Mouse (Mus musculus): ENCODE results near the gene Ctnnbip1. TPM values are rescaled to one million over a fixed set of nuclear protein-coding genes. Genes with fewer than 3 reads are reported as not detected.
A peak's percentile ranks its signal among the peaks of the same experiment; 100 is the strongest.

Gene Ctnnbip1
- polyA plus RNA-seq, 1 experiment from 2014 or later: 80.3 TPM

- H3K9ac ChIP-seq: no peak overlapping the region
- WGBS: 28% methylated on average over 8 of the region's 8 CpGs
- ATAC-seq (ENCODE audit: low FRiP score, low read depth): no peak
- no peak overlapping the region for H3K4me2 ChIP-seq (replicated peaks)
- H3K27ac ChIP-seq: no peak overlapping the region
- peaks cover 46% of the 10 kb centered on the region for H3K4me1 ChIP-seq
- peaks cover 9% of the 10 kb centered on the region for H3K36me3 ChIP-seq
- no peaks in the 10 kb centered on the region for H3K9me3 ChIP-seq
- H3K4me3 ChIP-seq: no peak overlapping the region
- no peaks in the 10 kb centered on the region for H3K27me3 ChIP-seq
Measured at GRCm38 (mm10) chr4:149567432-149568026, 49.5 kb downstream of the Ctnnbip1 start.

GRCm38 (mm10) chr4:149568622-149569021 is 50.6 kb downstream of the Ctnnbip1 start:
- Histone ChIP-seq H3K4me2 (replicated peaks) (no peak overlapping the region), H3K9ac (no peak overlapping the region), H3K27ac (no peak overlapping the region), H3K27me3 (no peaks in the 10 kb centered on the region), H3K4me3 (no peak overlapping the region), H3K36me3 (peaks cover 9% of the 10 kb centered on the region), H3K4me1 (peaks cover 44% of the 10 kb centered on the region), H3K9me3 (no peaks in the 10 kb centered on the region)
- no peak for ATAC-seq (ENCODE audit: low FRiP score, low read depth)
- WGBS: 43% methylated on average over 6 of the region's 6 CpGs

- Histone ChIP-seq H3K27me3 (no peaks in the 10 kb centered on the region), H3K9ac (no peak overlapping the region), H3K4me2 (replicated peaks) (no peak overlapping the region), H3K9me3 (no peaks in the 10 kb centered on the region), H3K4me3 (no peak overlapping the region), H3K4me1 (peaks cover 33% of the 10 kb centered on the region), H3K27ac (no peak overlapping the region), H3K36me3 (peaks cover 9% of the 10 kb centered on the region)
- WGBS: 76% methylated on average over 6 of the region's 6 CpGs
- no peak for ATAC-seq (ENCODE audit: low FRiP score, low read depth)
Measured at GRCm38 (mm10) chr4:149569781-149570497, 51.9 kb downstream of the Ctnnbip1 start.

DNA sequence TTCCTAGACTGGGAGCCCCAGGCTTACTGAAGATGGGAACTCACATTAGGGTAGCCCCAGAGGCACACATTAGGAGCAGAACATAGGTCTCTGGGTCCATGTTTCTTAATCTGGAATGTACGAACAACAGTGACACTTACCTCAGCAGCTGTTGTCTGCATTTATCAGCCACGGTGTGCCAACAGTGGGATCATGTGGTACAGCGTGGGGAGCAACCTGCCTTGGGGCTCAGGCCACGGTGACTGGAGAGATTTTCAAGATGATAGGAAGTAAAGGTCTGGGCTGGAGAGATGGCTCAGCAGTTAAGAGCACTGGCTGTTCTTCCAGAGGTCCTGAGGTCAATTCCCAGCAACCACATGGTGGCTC is 52.4 kb downstream of the Ctnnbip1 start:
- Histone ChIP-seq H3K4me2 (replicated peaks) (no peak overlapping the region), H3K27ac (no peak overlapping the region), H3K9me3 (no peaks in the 10 kb centered on the region), H3K36me3 (peaks cover 6% of the 10 kb centered on the region), H3K4me3 (no peak overlapping the region), H3K9ac (no peak overlapping the region), H3K4me1 (peaks cover 29% of the 10 kb centered on the region), H3K27me3 (no peaks in the 10 kb centered on the region)
- no peak for ATAC-seq (ENCODE audit: low FRiP score, low read depth)
- WGBS: 78% methylated on average over 4 of the region's 4 CpGs

DNA sequence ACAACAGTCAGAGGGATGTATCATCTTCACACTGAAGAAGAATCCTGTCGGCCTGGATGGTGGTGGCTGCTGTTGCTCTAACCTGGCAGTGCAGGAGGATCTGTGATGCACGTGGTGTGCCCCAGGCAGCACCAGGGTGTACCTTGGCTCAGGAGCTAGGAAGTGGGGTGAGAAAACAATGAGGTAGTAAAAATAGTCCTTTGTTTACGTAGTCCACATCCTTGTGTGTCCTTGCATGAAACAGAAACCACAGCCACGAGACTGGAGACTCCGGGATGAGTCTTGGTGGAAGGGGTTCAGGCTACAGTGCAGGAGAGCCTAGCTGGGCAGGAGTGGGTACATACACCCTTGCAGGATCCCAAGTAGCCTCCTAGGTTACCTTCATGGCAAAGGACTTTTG is 53.2 kb downstream of the Ctnnbip1 start:
- no peaks in the 10 kb centered on the region for H3K36me3 ChIP-seq
- no peak overlapping the region for H3K4me2 ChIP-seq (replicated peaks)
- H3K4me3 ChIP-seq: no peak overlapping the region
- no peaks in the 10 kb centered on the region for H3K9me3 ChIP-seq
- no peak for ATAC-seq (ENCODE audit: low FRiP score, low read depth)
- 80% methylated on average over 5 of the region's 5 CpGs for WGBS
- H3K9ac ChIP-seq: peak overlapping the region; percentile 39
- H3K4me1 ChIP-seq: peaks cover 33% of the 10 kb centered on the region
- H3K27me3 ChIP-seq: no peaks in the 10 kb centered on the region
- 0 out of 2 replicates have a peak overlapping the region, but pooled peaks have one; percentile 15 for H3K27ac ChIP-seq

- ATAC-seq (ENCODE audit: low FRiP score, low read depth): no peak
- H3K36me3 ChIP-seq: no peaks in the 10 kb centered on the region
- no peaks in the 10 kb centered on the region for H3K9me3 ChIP-seq
- 0 out of 2 replicates have a peak overlapping the region, but pooled peaks have one; percentile 15 for H3K27ac ChIP-seq
- no peaks in the 10 kb centered on the region for H3K27me3 ChIP-seq
- peak overlapping the region; percentile 16; the same call in 1 of the 2 replicates for H3K4me2 ChIP-seq (replicated peaks)
- H3K4me1 ChIP-seq: peaks cover 35% of the 10 kb centered on the region
- H3K4me3 ChIP-seq: no peak overlapping the region
- H3K9ac ChIP-seq: peak overlapping the region; percentile 39
- WGBS: 47% methylated on average over 8 of the region's 8 CpGs
Measured at GRCm38 (mm10) chr4:149571651-149572149, 53.7 kb downstream of the Ctnnbip1 start.

- 23% methylated on average over 5 of the region's 9 CpGs for WGBS
- H3K4me2 ChIP-seq (replicated peaks): no peak overlapping the region
- peaks cover 41% of the 10 kb centered on the region for H3K4me1 ChIP-seq
- H3K27ac ChIP-seq: peak overlapping the region; percentile 45; the same call in 1 of the 2 replicates
- no peak overlapping the region for H3K4me3 ChIP-seq
- no peak overlapping the region for H3K9ac ChIP-seq
- H3K36me3 ChIP-seq: no peaks in the 10 kb centered on the region
- ATAC-seq (ENCODE audit: low FRiP score, low read depth): no peak
- H3K27me3 ChIP-seq: 0 out of 2 replicates have a peak, but pooled peaks cover 2% of the 10 kb centered on the region
- H3K9me3 ChIP-seq: no peaks in the 10 kb centered on the region
Measured at GRCm38 (mm10) chr4:149572446-149572845, 54.4 kb downstream of the Ctnnbip1 start.

- Histone ChIP-seq H3K27me3 (0 out of 2 replicates have a peak, but pooled peaks cover 2% of the 10 kb centered on the region), H3K4me2 (replicated peaks) (no peak overlapping the region), H3K4me3 (no peak overlapping the region), H3K9ac (no peak overlapping the region), H3K9me3 (no peaks in the 10 kb centered on the region), H3K36me3 (no peaks in the 10 kb centered on the region), H3K4me1 (peaks cover 37% of the 10 kb centered on the region), H3K27ac (peak overlapping the region; percentile 17; the same call in 1 of the 2 replicates)
- 55% methylated on average over 8 of the region's 8 CpGs for WGBS
- ATAC-seq (ENCODE audit: low FRiP score, low read depth): no peak
Measured at GRCm38 (mm10) chr4:149572851-149573250, 54.8 kb downstream of the Ctnnbip1 start.

DNA sequence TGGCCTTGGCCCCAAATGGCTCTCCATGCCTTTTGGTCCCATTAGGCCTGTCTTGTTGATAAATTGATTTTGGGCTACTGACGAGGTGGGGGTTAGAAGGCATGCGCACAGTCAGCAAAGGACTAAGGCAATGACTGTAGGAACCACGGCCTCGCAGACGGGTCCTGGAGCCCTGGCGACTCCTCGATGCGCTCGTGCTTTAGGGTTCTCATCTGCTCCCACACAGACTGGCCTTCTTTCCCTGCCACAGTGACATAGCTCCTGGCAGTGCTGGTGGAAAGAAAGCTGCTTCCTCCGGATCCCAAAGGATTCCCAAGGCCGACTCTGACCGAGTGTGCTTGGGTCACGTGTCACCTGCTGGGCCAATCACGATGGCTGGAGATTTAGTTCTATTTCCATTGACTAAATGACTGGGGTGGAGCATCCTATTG is 56.4 kb downstream of the Ctnnbip1 start:
- H3K9ac ChIP-seq: no peak overlapping the region
- WGBS: 71% methylated on average over 14 of the region's 14 CpGs
- no peaks in the 10 kb centered on the region for H3K36me3 ChIP-seq
- H3K4me2 ChIP-seq (replicated peaks): no peak overlapping the region
- H3K27ac ChIP-seq: no peak overlapping the region
- H3K27me3 ChIP-seq: peaks cover 12% of the 10 kb centered on the region
- no peak overlapping the region for H3K4me3 ChIP-seq
- H3K9me3 ChIP-seq: no peaks in the 10 kb centered on the region
- no peak for ATAC-seq (ENCODE audit: low FRiP score, low read depth)
- H3K4me1 ChIP-seq: peaks cover 42% of the 10 kb centered on the region

GRCm38 (mm10) chr4:149576061-149576460 is 58.0 kb downstream of the Ctnnbip1 start:
- H3K4me2 ChIP-seq (replicated peaks): no peak overlapping the region

GRCm38 (mm10) chr4:149576993-149577548 is 59.0 kb downstream of the Ctnnbip1 start:
- H3K36me3 ChIP-seq: no peaks in the 10 kb centered on the region
- H3K27ac ChIP-seq: no peak overlapping the region
- 0 out of 2 replicates have a peak, but pooled peaks have one; percentile 17 for ATAC-seq (ENCODE audit: low FRiP score, low read depth)
- no peak overlapping the region for H3K4me3 ChIP-seq
- WGBS: 7% methylated on average over 4 of the region's 4 CpGs
- H3K9ac ChIP-seq: peak overlapping the region; percentile 15
- no peak overlapping the region for H3K4me2 ChIP-seq (replicated peaks)
- no peaks in the 10 kb centered on the region for H3K9me3 ChIP-seq
- H3K4me1 ChIP-seq: peaks cover 29% of the 10 kb centered on the region
- peaks cover 25% of the 10 kb centered on the region for H3K27me3 ChIP-seq

More at GRCm38 (mm10) chr4:149576061-149576460, 58.0 kb downstream of the Ctnnbip1 start:
- Histone ChIP-seq H3K27me3 (peaks cover 21% of the 10 kb centered on the region), H3K4me3 (no peak overlapping the region), H3K9me3 (no peaks in the 10 kb centered on the region), H3K36me3 (no peaks in the 10 kb centered on the region), H3K27ac (no peak overlapping the region), H3K9ac (no peak overlapping the region; the same call in 1 of the 2 replicates), H3K4me1 (peaks cover 39% of the 10 kb centered on the region)
- ATAC-seq (ENCODE audit: low FRiP score, low read depth): no peak
- WGBS: 34% methylated on average over 9 of the region's 9 CpGs

DNA sequence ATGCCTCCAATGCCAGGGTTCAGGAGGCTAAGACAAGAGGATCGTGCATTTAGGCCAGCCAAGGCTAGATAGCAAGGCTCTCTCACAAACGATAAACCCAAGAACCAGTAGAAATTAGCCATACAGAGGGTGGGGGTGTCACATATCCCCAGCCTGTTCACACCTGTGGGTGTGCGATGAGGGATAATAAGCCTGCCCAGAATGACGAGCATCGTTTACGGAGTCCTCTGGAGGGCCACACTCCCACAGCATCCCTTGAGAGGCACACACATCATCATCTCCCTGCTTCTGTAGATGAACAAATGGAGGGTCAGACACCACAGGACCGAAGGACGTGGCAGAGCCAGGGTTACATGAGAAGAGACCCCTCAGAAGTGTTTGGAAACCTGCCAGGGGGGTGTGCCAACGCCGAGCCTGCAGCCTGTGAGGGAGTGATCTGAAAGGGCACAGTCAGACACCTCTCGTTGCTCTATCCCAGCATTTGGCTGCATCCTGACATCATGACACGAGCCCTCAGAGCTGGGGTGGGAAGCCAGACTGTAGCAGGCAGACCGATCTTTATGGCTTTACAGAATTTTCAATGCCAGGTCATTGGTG is 60.1 kb downstream of the Ctnnbip1 start:
- peaks cover 29% of the 10 kb centered on the region for H3K27me3 ChIP-seq

More for the DNA sequence above, 60.1 kb downstream of the Ctnnbip1 start:
- Histone ChIP-seq H3K4me3 (no peak overlapping the region), H3K9ac (no peak overlapping the region), H3K9me3 (no peaks in the 10 kb centered on the region), H3K27ac (no peak overlapping the region), H3K4me2 (replicated peaks) (no peak overlapping the region), H3K4me1 (peaks cover 18% of the 10 kb centered on the region), H3K36me3 (no peaks in the 10 kb centered on the region)
- ATAC-seq (ENCODE audit: low FRiP score, low read depth): no peak
- WGBS: 56% methylated on average over 13 of the region's 13 CpGs

Data from limb, embryonic 13.5 days (tissue).